Mouse (Mus musculus): ENCODE measurements around the gene Syk.
A peak's percentile ranks its signal among the peaks of the same experiment; 100 is the strongest.

Gene Syk

GRCm38 (mm10) chr13:52566777-52567176 lies 16.2 kb upstream of the Syk start:
- no peak for DNase-seq (ENCODE audit: low read depth, low spot score)

DNA sequence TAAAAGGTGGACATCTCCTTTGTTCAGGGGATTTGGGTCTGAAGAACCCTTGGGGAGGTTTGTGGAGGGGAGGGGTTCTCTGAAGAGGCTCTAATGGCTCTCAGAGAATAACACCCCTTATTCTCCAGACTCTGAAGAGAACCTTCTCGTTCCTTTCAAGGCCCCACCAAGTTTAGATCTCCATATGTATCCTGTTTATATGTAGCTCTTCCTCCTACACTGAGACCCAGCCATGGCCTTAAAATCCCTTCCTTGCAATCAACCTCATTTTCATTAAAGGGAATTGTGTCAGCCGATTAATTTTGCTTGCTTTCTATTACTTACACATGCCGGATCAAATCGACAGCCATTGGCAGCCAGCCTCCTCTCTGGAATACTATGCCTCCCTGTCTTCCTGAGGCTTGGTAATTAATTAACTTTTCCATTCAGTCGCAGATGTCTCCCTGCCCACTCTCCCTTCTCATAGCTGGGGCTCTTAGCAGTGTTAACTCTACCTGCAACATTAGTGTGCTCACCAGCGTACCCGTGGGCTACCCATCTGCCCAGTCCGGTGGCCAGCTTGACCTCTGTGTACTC lies 13.7 kb upstream of the Syk start:
- peak; percentile 55 for DNase-seq (ENCODE audit: low read depth, low spot score)

DNA sequence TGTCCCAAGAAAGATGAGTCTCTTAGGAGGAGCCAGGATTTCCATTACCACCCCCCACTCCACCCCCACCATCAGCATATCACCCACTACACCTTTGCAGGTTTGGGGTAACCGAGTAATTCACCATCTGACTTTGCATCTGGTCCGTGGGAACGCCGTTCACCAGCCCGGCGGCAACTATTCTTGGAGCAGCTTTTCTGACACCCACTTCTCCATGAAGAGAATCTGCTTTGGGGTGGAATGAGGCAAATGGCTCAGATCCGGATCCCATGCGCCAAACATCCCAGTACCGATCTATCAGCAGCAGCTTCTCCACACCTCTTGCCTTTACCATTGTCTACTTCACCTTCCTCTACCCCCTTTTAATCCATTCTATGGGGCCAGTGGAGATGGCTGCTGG lies 12.7 kb upstream of the Syk start:
- peak; percentile 90 for DNase-seq (ENCODE audit: low read depth, low spot score)

DNA sequence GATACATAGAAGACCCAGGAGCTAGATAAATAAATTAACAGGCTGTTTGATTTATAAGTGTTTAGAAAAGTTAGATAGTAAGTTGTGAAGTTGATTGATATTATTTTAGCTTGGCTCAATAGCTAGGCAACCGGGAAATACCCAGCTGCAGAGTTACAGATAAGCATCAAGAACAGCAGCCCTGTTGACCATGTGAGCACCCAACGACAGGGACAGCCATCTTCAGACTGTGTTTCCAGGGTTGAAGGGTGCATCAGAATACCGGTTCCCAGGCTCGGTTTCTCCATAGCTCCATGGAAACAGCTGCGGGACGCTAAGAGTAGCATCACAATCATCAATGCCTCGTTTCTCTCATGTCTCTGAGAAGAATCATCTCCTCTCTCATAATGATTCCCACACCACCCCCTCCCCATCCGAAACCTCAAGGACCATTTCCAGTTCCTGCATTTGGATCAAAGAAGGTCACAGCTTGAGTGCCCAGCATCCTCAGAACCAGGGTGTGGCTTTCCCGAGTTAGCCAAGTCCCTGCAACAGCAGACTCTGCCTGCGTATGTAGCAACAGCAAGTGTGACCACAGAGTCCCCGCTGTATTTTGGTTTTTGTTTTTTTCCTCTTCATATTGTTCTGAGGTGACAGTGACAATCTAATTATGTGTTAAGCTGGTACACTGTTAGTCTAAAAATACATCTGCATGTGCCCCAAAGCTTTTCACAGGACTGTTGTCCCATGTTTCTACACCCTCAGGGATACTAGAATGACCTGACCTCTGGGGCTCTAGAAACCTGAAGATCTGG lies 11.2 kb upstream of the Syk start:
- DNase-seq (ENCODE audit: low read depth, low spot score): no peak

GRCm38 (mm10) chr13:52572451-52573446 lies 10.2 kb upstream of the Syk start:
- peak; percentile 40 for DNase-seq (ENCODE audit: low read depth, low spot score)

DNA sequence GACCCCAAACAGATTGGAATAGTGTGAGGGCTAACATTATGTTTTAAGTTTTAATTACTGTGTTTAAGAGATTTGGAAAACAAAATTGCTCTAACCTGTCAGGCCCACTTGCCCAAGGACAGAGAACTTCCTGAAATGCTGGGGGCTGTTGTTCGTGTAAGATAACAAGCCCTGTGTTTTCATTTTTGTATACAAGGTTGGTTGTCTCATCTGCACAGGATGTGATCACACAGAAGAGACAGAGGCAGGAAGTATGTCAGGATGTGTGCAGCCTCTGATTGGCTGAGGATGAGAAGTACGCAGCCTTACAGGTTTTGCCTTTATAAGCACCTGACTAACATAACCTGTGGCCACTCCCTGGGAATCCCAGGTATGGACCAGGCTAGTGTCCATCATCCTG lies 8.7 kb upstream of the Syk start:
- DNase-seq (ENCODE audit: low read depth, low spot score): no peak

- DNase-seq (ENCODE audit: low read depth, low spot score): no peak
Observed at GRCm38 (mm10) chr13:52575483-52575882, 7.5 kb upstream of the Syk start.

GRCm38 (mm10) chr13:52576021-52576614 lies 6.9 kb upstream of the Syk start:
- DNase-seq (ENCODE audit: low read depth, low spot score): no peak

GRCm38 (mm10) chr13:52576841-52577240 lies 6.1 kb upstream of the Syk start:
- DNase-seq (ENCODE audit: low read depth, low spot score): no peak

DNA sequence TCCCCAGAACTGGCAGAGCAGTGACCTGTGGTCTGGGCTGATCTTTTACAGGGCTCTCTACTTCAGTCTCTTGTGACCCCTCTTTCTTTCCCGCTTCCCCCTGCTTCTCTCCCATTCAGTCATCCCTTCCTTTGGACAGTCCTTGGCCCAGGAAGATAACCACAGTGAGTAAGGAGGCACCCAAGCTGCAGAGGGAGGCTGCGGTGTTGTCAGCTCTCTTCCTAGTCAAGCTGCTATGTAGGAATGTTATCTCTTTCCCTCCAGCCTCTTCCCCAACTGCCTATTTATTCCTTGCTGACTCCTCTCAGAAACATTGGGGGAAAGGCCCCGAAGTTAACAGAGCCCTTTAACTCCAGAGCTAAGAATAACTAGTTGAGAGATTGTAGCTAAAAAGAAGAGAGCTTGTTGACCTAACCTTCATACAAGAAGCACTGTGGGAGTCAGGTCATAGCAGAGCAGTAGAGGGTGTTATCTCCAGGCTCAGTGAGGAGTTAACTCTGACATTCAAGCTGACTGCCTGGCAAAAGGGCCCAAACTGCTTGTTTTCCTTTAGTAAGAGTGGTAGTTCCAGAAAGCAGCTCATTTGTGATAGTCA lies 5.5 kb upstream of the Syk start:
- no peak for DNase-seq (ENCODE audit: low read depth, low spot score)

GRCm38 (mm10) chr13:52577939-52578338 lies 5.0 kb upstream of the Syk start:
- no peak for DNase-seq (ENCODE audit: low read depth, low spot score)

GRCm38 (mm10) chr13:52578776-52579175 lies 4.2 kb upstream of the Syk start:
- no peak for DNase-seq (ENCODE audit: low read depth, low spot score)

GRCm38 (mm10) chr13:52582506-52582877 lies 481 bp upstream of the Syk start:
- DNase-seq (ENCODE audit: low read depth, low spot score): no peak

- DNase-seq (ENCODE audit: low read depth, low spot score): no peak
Observed at GRCm38 (mm10) chr13:52583943-52584562, 1.1 kb downstream of the Syk start.

GRCm38 (mm10) chr13:52584654-52585455 lies 1.9 kb downstream of the Syk start:
- DNase-seq (ENCODE audit: low read depth, low spot score): no peak

- DNase-seq (ENCODE audit: low read depth, low spot score): no peak
Observed at GRCm38 (mm10) chr13:52587761-52588160, 4.8 kb downstream of the Syk start.

DNA sequence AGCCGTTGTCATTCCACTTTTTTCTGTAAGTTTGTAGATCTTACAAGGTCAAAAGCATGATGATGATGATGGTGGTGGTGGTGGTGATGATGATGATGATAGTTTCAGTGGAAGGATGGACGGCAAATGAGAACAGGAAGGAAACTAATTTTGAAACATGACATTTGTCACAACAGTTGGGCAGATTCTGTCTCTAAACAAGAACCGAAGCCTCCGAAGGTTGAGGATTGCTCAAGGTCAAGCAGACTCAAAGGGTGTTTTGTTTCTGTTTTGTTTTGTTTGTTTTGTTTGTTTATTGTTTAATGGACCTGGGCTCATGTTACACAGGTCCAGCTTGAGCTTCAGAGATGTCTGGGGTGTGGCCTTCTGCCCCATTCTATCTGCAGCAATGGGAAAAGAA lies 6.1 kb downstream of the Syk start:
- DNase-seq (ENCODE audit: low read depth, low spot score): no peak

DNA sequence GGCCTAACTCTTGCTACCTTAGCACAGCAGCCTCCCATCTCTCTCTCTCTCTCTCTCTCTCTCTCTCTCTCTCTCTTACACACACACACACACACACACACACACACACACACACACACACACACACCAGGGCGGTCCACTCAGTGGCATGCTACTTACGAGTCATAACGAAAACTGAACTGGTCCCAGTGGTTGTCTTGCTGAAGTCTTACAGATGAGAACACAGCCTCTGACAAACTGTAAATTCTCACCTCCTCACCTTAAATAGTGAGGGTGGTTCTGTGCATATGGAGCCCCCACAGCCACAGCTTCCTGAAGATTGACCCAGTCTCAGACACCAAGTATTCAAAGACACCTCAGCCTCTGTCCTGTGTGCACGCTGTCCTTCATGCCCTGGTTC lies 8.9 kb downstream of the Syk start:
- DNase-seq (ENCODE audit: low read depth, low spot score): no peak

GRCm38 (mm10) chr13:52596692-52597091 lies 13.7 kb downstream of the Syk start:
- no peak for DNase-seq (ENCODE audit: low read depth, low spot score)

DNA sequence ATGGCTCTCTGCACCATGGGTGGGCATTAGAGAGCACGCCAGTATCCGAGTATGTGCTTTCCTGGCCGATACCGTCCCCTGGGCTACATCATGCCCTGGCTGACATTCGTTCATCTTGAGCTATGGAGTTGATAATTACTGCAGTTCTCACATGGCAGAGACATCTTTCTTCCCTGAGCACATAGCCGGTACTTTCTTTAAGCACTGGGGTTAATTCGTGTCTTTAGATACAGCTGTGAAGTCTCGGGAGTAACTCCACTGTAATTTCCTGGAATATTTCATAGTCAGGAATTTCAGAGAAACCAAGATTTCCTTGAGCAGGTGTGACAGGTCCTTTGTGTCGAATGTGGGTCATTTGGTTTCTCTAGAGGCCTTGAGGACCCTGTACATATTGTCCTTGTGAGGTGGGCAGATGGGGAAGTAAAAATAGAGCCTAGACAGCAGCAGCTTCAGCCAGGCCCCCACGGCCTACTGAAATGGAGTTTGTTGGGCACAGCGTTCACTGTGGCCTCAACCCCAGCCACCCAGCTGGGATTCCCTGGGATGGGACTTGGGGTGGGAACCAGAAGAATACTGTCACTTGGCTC lies 14.2 kb downstream of the Syk start:
- DNase-seq (ENCODE audit: low read depth, low spot score): no peak

Data from brain, adult 2 months (tissue).